Mouse (Mus musculus): ENCODE measurements around the gene Trpm6. TPM values are rescaled to one million over a fixed set of nuclear protein-coding genes. Genes with fewer than 3 reads are reported as not detected.

Trpm6 gene
- polyA plus RNA-seq, 1 experiment from 2014 or later: 0.13 TPM

- peaks cover 15% of the 10 kb centered on the region for H3K4me1 ChIP-seq
- peak; percentile 91 for ATAC-seq (replicated peaks)
- H3K4me2 ChIP-seq (replicated peaks): no peak overlapping the region
- no peak overlapping the region for H3K27ac ChIP-seq (replicated peaks)
- WGBS: 20% methylated on average over 6 of the region's 6 CpGs
- no peak overlapping the region for H3K9ac ChIP-seq (replicated peaks)
- no peaks in the 10 kb centered on the region for H3K27me3 ChIP-seq
- H3K36me3 ChIP-seq: no peaks in the 10 kb centered on the region
- H3K9me3 ChIP-seq: no peaks in the 10 kb centered on the region
- no peak overlapping the region for H3K4me3 ChIP-seq
Measured at GRCm38 (mm10) chr19:18872792-18873569, 123.2 kb downstream of the Trpm6 start.

GRCm38 (mm10) chr19:18873709-18874644, 124.2 kb downstream of the Trpm6 start:
- Histone ChIP-seq H3K27me3 (no peaks in the 10 kb centered on the region), H3K9ac (replicated peaks) (peak overlapping the region; percentile 6; the same call in 1 of the 2 replicates), H3K4me1 (peaks cover 15% of the 10 kb centered on the region), H3K4me2 (replicated peaks) (peak overlapping the region; percentile 38), H3K36me3 (no peaks in the 10 kb centered on the region), H3K4me3 (0 out of 2 replicates have a peak overlapping the region, but pooled peaks have one; percentile 11), H3K27ac (replicated peaks) (no peak overlapping the region), H3K9me3 (no peaks in the 10 kb centered on the region)
- 7% methylated on average over 16 of the region's 16 CpGs for WGBS
- ATAC-seq (replicated peaks): peak; percentile 64

GRCm38 (mm10) chr19:18879264-18879663, 129.5 kb downstream of the Trpm6 start:
- H3K27me3 ChIP-seq: no peaks in the 10 kb centered on the region
- no peak overlapping the region for H3K4me2 ChIP-seq (replicated peaks)
- 59% methylated on average over 4 of the region's 4 CpGs for WGBS
- H3K27ac ChIP-seq (replicated peaks): no peak overlapping the region
- H3K9ac ChIP-seq (replicated peaks): no peak overlapping the region
- H3K4me1 ChIP-seq: peaks cover 2% of the 10 kb centered on the region
- no peak overlapping the region for H3K4me3 ChIP-seq
- ATAC-seq (replicated peaks): no peak
- no peaks in the 10 kb centered on the region for H3K36me3 ChIP-seq
- no peaks in the 10 kb centered on the region for H3K9me3 ChIP-seq

- Histone ChIP-seq H3K27ac (replicated peaks) (no peak overlapping the region), H3K27me3 (no peaks in the 10 kb centered on the region), H3K4me2 (replicated peaks) (no peak overlapping the region), H3K9me3 (no peaks in the 10 kb centered on the region), H3K4me3 (no peak overlapping the region), H3K4me1 (no peaks in the 10 kb centered on the region), H3K36me3 (no peaks in the 10 kb centered on the region), H3K9ac (replicated peaks) (no peak overlapping the region)
- no peak; the same call in 1 of the 2 replicates for ATAC-seq (replicated peaks)
- WGBS: 45% methylated on average over 5 of the region's 5 CpGs
Measured at GRCm38 (mm10) chr19:18881162-18881561, 131.4 kb downstream of the Trpm6 start.

GRCm38 (mm10) chr19:18887646-18888407, 138.0 kb downstream of the Trpm6 start:
- H3K27ac ChIP-seq (replicated peaks): peak overlapping the region; percentile 50
- no peaks in the 10 kb centered on the region for H3K9me3 ChIP-seq
- no peaks in the 10 kb centered on the region for H3K27me3 ChIP-seq
- 0 out of 2 replicates have a peak overlapping the region, but pooled peaks have one; percentile 67 for H3K4me2 ChIP-seq (replicated peaks)
- peaks cover 22% of the 10 kb centered on the region for H3K4me1 ChIP-seq
- ATAC-seq (replicated peaks): no peak
- H3K9ac ChIP-seq (replicated peaks): no peak overlapping the region
- H3K36me3 ChIP-seq: no peaks in the 10 kb centered on the region
- 19% methylated on average over 11 of the region's 11 CpGs for WGBS
- no peak overlapping the region for H3K4me3 ChIP-seq

GRCm38 (mm10) chr19:18888491-18889116, 138.8 kb downstream of the Trpm6 start:
- peak overlapping the region; percentile 67 for H3K4me2 ChIP-seq (replicated peaks)
- peaks cover 22% of the 10 kb centered on the region for H3K4me1 ChIP-seq
- 4% methylated on average over 13 of the region's 13 CpGs for WGBS
- no peaks in the 10 kb centered on the region for H3K9me3 ChIP-seq
- peak; percentile 83 for ATAC-seq (replicated peaks)
- peak overlapping the region; percentile 49 for H3K9ac ChIP-seq (replicated peaks)
- H3K27me3 ChIP-seq: no peaks in the 10 kb centered on the region
- peak overlapping the region; percentile 39 for H3K4me3 ChIP-seq
- H3K36me3 ChIP-seq: no peaks in the 10 kb centered on the region
- peak overlapping the region; percentile 83 for H3K27ac ChIP-seq (replicated peaks)

GRCm38 (mm10) chr19:18889117-18889627, 139.4 kb downstream of the Trpm6 start:
- Histone ChIP-seq H3K27me3 (no peaks in the 10 kb centered on the region), H3K27ac (replicated peaks) (peak overlapping the region; percentile 83), H3K4me2 (replicated peaks) (peak overlapping the region; percentile 67), H3K9me3 (no peaks in the 10 kb centered on the region), H3K9ac (replicated peaks) (peak overlapping the region; percentile 49), H3K4me1 (peaks cover 22% of the 10 kb centered on the region), H3K36me3 (no peaks in the 10 kb centered on the region), H3K4me3 (peak overlapping the region; percentile 39)
- ATAC-seq (replicated peaks): peak; percentile 89
- under 1% methylated on average over 11 of the region's 11 CpGs for WGBS

GRCm38 (mm10) chr19:18889632-18890031, 139.8 kb downstream of the Trpm6 start:
- Histone ChIP-seq H3K4me1 (peaks cover 22% of the 10 kb centered on the region), H3K36me3 (no peaks in the 10 kb centered on the region), H3K27ac (replicated peaks) (peak overlapping the region; percentile 83), H3K9ac (replicated peaks) (peak overlapping the region; percentile 49), H3K27me3 (no peaks in the 10 kb centered on the region), H3K4me2 (replicated peaks) (peak overlapping the region; percentile 67), H3K9me3 (no peaks in the 10 kb centered on the region), H3K4me3 (peak overlapping the region; percentile 39)
- peak; percentile 55 for ATAC-seq (replicated peaks)
- WGBS: 42% methylated on average over 1 of the region's 1 CpGs

GRCm38 (mm10) chr19:18890216-18890615, 140.4 kb downstream of the Trpm6 start:
- peaks cover 22% of the 10 kb centered on the region for H3K4me1 ChIP-seq
- peak overlapping the region; percentile 39 for H3K27ac ChIP-seq (replicated peaks)
- H3K4me2 ChIP-seq (replicated peaks): no peak overlapping the region
- H3K27me3 ChIP-seq: no peaks in the 10 kb centered on the region
- 80% methylated on average over 4 of the region's 4 CpGs for WGBS
- ATAC-seq (replicated peaks): no peak; the same call in 1 of the 2 replicates
- H3K9me3 ChIP-seq: no peaks in the 10 kb centered on the region
- no peaks in the 10 kb centered on the region for H3K36me3 ChIP-seq
- H3K9ac ChIP-seq (replicated peaks): no peak overlapping the region
- no peak overlapping the region for H3K4me3 ChIP-seq

GRCm38 (mm10) chr19:18898238-18898637, 148.5 kb downstream of the Trpm6 start:
- Histone ChIP-seq H3K27ac (replicated peaks) (no peak overlapping the region), H3K4me3 (no peak overlapping the region), H3K4me2 (replicated peaks) (no peak overlapping the region), H3K9ac (replicated peaks) (no peak overlapping the region), H3K9me3 (no peaks in the 10 kb centered on the region), H3K36me3 (no peaks in the 10 kb centered on the region), H3K27me3 (no peaks in the 10 kb centered on the region), H3K4me1 (peaks cover 7% of the 10 kb centered on the region)
- no peak for ATAC-seq (replicated peaks)
